Mouse (Mus musculus) forebrain, embryonic 14.5 days (tissue): ENCODE data around the gene Bbs9. TPM values are rescaled to one million over a fixed set of nuclear protein-coding genes. Genes with fewer than 3 reads are reported as not detected.

ENCODE experiments used
- ATAC-seq: fragments of 200-750 bp; cut with Nextera tagmentation; 2 replicates; pipeline ENCODE4 v1.8.0; 2017; ENCODE audit warnings: mild to moderate bottlenecking, moderate library complexity
- DNase-seq: peaks from one replicate; pipeline ENCODE4 v3.0.0-alpha.2; 2015; ENCODE audit warnings: low spot score
- H3K27ac ChIP-seq: fragments of 300-500 bp; sonication (generic); 2 replicates; pipeline ENCODE4 v1.5.1; 2014; ENCODE audit warnings: low read depth, mild to moderate bottlenecking, control low read depth, low read length, moderate library complexity
- H3K27me3 ChIP-seq: fragments of 300-500 bp; sonication (generic); replicated peaks from 2 replicates; pipeline ENCODE4 v1.6.1; 2014; ENCODE audit warnings: low read length, control low read depth, mixed read lengths; ENCODE audit not compliant: control insufficient read depth, insufficient read depth
- H3K36me3 ChIP-seq: fragments of 300-500 bp; sonication (generic); 2 replicates; pipeline ENCODE4 v1.6.1; 2014; ENCODE audit warnings: low read length, control low read depth; ENCODE audit not compliant: control insufficient read depth, insufficient read depth
- H3K4me1 ChIP-seq: fragments of 300-500 bp; sonication (generic); 2 replicates; pipeline ENCODE4 v1.6.1; 2014; ENCODE audit warnings: antibody characterized with exemption, low read length, control low read depth; ENCODE audit not compliant: control insufficient read depth, insufficient read depth
- H3K4me2 ChIP-seq: fragments of 300-500 bp; sonication (generic); 2 replicates; pipeline ENCODE4 v1.6.1; 2014; ENCODE audit warnings: mild to moderate bottlenecking, control low read depth, low read length
- H3K4me3 ChIP-seq: fragments of 300-500 bp; sonication (generic); 2 replicates; pipeline ENCODE4 v1.5.1; 2014; ENCODE audit warnings: low read depth, low read length, control low read depth
- H3K9ac ChIP-seq: fragments of 300-500 bp; sonication (generic); 2 replicates; pipeline ENCODE4 v1.6.1; 2014; ENCODE audit warnings: mild to moderate bottlenecking, low read length, control low read depth, moderate library complexity
- H3K9me3 ChIP-seq: fragments of 300-500 bp; sonication (generic); replicated peaks from 2 replicates; pipeline ENCODE4 v1.6.1; 2016; ENCODE audit warnings: low read length, control low read depth, mixed read lengths; ENCODE audit not compliant: control insufficient read depth
- WGBS: fragments of 180-500 bp; shearing (Covaris S2); extraction: QIAGEN DNeasy Blood & Tissue Kit; methylation state at CpG from one replicate; pipeline ENCODE4 v1.1.7; 2014; 5-methylcytosine and 5-hydroxymethylcytosine counted together
- polyA plus RNA-seq: library from polyadenylated mRNA; unstranded; fragments of >200 nt; fragmentation: Nextera tagmentation; extraction: Ambion mirVana; gene quantifications from 2 replicates; pipeline ENCODE4 v1.2.1, GENCODE M21; 2014

The Bbs9 gene
- polyA plus RNA-seq, 1 experiment from 2014 or later, result 18.1 TPM

DNA sequence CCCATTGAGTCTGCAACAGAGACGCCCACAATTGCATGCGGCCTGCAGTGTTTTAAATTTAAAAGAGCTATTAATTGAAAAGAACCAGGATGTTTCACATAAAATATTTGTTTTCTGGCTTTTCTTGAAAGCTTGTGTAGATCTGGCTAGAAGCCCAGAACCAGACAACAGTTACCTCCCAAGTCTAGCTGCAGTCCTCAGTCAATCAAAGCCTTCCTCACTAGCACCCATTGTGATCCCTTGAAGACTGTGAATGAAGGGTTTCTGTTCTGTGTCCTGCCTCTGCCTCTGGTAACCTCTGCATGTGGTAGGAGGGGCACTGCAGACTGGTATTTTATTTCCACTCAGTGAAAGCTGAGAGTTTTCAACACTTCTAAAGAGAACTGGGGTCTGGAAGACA is 27.5 kb downstream of the Bbs9 start:
- no peak overlapping the region for H3K4me3 ChIP-seq
- DNase-seq, result peak; percentile 48

DNA sequence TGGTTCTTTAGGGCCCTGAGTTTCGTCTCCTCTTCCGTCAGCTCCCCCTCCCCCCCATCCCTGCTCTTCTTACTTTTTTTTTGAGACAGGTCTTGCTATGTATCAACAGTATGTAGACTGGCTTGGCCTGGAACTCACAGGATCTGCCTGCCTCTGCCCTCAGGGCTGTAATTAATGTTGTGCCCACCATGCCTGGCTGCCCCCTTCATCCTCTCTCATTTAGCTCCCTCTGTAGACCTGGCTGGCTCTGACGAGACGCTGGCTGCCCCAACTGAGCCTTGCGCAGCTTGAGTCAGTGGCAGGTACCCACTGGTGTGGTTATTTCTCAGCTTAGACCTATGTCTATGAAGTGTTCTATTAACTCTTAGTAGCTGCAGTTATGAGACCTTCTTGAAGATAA is 28.1 kb downstream of the Bbs9 start:
- Histone ChIP-seq H3K4me3 (no peak overlapping the region), H3K36me3 (no peaks in the 10 kb centered on the region), H3K4me2 (no peak overlapping the region), H3K27me3 (no peaks in the 10 kb centered on the region), H3K9me3 (no peaks in the 10 kb centered on the region), H3K9ac (no peak overlapping the region), H3K27ac (no peak overlapping the region), H3K4me1 (no peaks in the 10 kb centered on the region; the same call in 1 of the 2 replicates)
- WGBS, result 55% methylated on average over 5 of the region's 5 CpGs
- no peak for DNase-seq
- ATAC-seq, result no peak

More for the DNA sequence above, 27.5 kb downstream of the Bbs9 start:
- Histone ChIP-seq H3K36me3 (no peaks in the 10 kb centered on the region), H3K4me1 (no peaks in the 10 kb centered on the region; the same call in 1 of the 2 replicates), H3K27ac (no peak overlapping the region), H3K9me3 (no peaks in the 10 kb centered on the region), H3K4me2 (no peak overlapping the region), H3K27me3 (no peaks in the 10 kb centered on the region), H3K9ac (no peak overlapping the region)
- ATAC-seq, result peak; percentile 42; the same call in 1 of the 2 replicates
- 27% methylated on average over 2 of the region's 2 CpGs for WGBS

DNA sequence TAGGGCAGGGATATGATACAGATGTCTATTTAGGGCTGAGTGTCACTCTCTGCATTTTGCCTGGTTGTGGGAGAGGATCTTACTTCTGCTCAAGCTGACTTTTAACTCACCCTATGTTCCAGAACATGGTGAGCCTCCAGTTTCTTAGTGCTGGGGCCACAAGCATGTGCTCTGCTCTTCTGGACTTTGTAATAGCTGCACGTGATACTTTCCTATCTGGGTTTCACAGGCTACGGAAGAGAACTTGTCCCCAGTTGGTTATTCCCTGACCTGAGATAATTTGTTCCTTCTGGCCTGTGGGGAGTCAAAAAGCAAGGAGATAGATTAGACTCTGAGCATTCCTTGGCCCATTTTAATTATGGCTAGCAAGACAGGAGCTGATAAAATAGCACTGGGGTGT is 30.1 kb downstream of the Bbs9 start:
- no peak overlapping the region for H3K27ac ChIP-seq
- DNase-seq (no peak), ATAC-seq (no peak)
- no peak overlapping the region for H3K4me3 ChIP-seq
- H3K4me1 ChIP-seq, result no peaks in the 10 kb centered on the region; the same call in 1 of the 2 replicates
- H3K36me3 ChIP-seq, result no peaks in the 10 kb centered on the region
- no peak overlapping the region for H3K4me2 ChIP-seq
- no peak overlapping the region for H3K9ac ChIP-seq
- no peaks in the 10 kb centered on the region for H3K27me3 ChIP-seq
- 85% methylated on average over 2 of the region's 2 CpGs for WGBS
- H3K9me3 ChIP-seq, result no peaks in the 10 kb centered on the region

DNA sequence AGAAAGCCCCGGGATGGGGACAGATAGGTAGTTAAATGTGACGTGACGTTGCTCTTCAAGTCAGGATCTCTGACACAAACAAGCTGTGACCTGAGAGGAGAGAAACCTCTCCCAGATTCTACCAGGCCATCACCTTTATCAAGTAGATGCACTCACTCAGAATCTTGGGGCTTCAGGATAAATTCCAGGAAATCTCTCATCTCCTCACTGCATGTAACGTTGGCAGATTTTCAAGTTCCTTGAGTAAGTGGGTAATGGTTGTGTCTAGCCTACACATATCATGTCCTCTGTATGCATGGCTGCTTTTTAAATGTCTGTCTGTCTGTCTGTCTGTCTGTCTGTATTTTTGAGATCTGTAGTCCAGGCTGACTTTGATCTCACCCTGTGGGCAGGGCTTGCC is 39.6 kb downstream of the Bbs9 start:
- 93% methylated on average over 4 of the region's 4 CpGs for whole genome bisulfite sequencing
- no peaks in the 10 kb centered on the region for H3K27me3 ChIP-seq
- no peak overlapping the region for H3K4me3 ChIP-seq
- ATAC-seq (no peak), DNase-seq (no peak)
- H3K9me3 ChIP-seq, result no peaks in the 10 kb centered on the region
- H3K4me1 ChIP-seq, result no peaks in the 10 kb centered on the region
- H3K36me3 ChIP-seq, result no peaks in the 10 kb centered on the region
- H3K4me2 ChIP-seq, result no peak overlapping the region
- no peak overlapping the region for H3K27ac ChIP-seq
- H3K9ac ChIP-seq, result no peak overlapping the region

DNA sequence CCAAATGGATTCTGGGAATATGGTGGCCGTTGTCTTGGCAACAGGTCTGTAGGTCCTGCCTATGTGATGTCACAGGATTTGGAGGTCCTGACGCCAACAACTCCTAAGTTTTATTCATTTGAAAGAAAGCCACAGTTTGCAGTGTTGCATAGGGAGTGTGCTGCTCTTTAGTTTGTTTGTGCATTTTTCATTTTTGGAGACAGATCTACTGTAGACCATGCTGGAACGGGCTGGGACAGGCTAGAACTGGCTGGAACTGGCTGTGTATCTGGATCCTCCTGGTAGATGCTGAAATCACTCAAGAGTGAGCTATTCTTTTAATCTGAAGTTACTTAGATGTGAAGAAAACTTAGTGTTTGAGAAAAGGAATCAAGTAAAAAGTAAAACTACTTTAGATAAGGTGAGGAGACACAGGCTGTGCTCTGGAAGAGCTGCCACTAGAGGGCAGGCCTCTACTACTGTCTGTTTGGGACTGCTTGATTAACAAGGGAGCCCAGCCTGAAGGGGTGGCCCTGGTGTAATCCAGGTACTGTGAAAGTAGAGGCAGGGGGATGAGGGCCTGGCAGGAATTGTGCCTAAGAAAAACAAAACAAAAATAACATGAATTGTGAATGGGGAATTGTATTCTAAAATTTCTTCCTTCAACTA is 43.0 kb downstream of the Bbs9 start:
- peak; percentile 77 for DNase-seq
- Histone ChIP-seq H3K4me2 (no peak overlapping the region), H3K4me3 (no peak overlapping the region), H3K9ac (no peak overlapping the region), H3K27me3 (no peaks in the 10 kb centered on the region), H3K4me1 (no peaks in the 10 kb centered on the region), H3K36me3 (no peaks in the 10 kb centered on the region), H3K9me3 (no peaks in the 10 kb centered on the region; the same call in 1 of the 2 replicates), H3K27ac (no peak overlapping the region)
- peak; percentile 65; the same call in 1 of the 2 replicates for ATAC-seq
- WGBS, result 92% methylated on average over 3 of the region's 3 CpGs

DNA sequence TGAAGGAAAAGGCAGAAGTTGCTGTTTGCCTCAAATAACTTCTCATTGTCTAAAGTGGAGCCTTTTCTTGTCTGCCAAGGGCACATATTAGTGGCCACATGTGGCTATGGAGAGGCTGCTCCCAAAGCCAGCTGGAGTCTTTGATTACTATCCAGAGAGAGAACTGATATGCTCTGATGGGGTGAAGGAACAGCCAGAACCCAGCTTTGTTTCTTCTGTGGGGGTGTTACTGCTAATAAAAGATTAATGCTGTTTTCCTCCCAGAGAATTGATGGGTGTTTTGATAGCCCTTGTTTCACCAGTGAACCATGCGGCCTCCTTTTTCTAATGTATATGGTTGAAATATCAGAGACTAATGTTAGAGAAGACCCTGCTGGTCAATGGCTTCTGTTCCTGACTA is 47.9 kb downstream of the Bbs9 start:
- Histone ChIP-seq H3K9me3 (no peaks in the 10 kb centered on the region; the same call in 1 of the 2 replicates), H3K4me1 (no peaks in the 10 kb centered on the region), H3K4me3 (no peak overlapping the region), H3K36me3 (no peaks in the 10 kb centered on the region), H3K27me3 (no peaks in the 10 kb centered on the region), H3K4me2 (no peak overlapping the region), H3K9ac (no peak overlapping the region), H3K27ac (no peak overlapping the region)
- DNase-seq (no peak), ATAC-seq (no peak)
- 95% methylated on average over 1 of the region's 1 CpGs for WGBS

DNA sequence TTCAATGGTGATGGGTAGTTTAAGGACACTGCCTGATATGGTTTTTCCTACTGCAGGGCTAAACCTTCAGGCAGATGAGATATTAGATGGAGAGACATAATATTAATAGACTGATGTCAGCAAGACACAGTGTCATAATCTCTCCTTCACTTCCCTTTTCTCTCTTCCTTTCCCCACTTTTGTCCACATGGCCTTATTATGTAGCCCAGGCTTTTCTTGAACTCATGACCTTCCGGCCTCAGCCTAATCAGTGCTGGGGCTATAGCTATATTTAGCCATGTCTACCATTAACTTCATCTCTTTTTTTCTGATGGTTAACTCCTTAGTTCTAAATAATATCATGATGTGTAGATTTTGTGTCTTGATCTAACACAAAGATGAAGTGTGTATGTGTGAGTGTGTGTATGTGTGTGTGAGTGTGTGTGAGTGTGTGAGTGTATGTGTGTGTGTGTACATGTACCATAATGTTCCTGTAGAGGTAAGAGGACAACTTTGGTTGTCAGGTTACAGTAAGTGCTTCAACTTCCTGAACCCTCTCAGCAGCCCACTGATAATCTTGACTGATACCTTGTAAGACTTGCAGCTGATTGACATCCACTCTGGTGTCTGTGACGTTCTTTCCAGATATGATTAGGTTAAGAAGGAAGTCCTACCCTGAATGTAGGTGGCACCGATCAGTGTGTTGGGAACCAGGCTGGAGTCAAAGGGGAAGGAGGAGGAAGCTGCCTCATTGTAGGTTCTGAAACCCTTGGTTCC is 55.4 kb downstream of the Bbs9 start:
- WGBS, result 97% methylated on average over 3 of the region's 3 CpGs

DNA sequence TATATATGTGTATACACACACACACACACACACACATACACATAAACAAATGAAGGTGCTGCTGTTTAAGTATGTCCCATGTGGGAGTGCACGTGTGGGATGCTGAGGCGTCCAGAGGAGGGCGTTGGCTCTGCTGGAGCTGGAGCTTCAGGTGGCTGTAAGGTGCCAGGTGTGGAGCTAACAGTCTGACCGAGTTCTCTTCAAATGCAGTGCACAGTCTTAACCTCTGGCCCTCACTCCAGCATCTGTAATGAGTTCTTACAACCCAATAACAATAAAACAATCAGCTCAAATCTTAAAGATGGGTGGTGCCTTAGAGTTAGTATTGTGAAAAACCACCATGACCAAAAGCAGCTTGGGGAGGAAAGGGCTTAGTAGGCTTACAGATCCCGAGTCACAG is 56.6 kb downstream of the Bbs9 start:
- 84% methylated on average over 5 of the region's 5 CpGs for WGBS
- Histone ChIP-seq H3K9me3 (no peaks in the 10 kb centered on the region), H3K27ac (no peak overlapping the region), H3K9ac (no peak overlapping the region), H3K27me3 (no peaks in the 10 kb centered on the region), H3K4me2 (no peak overlapping the region), H3K4me1 (no peaks in the 10 kb centered on the region; the same call in 1 of the 2 replicates), H3K4me3 (no peak overlapping the region), H3K36me3 (no peaks in the 10 kb centered on the region)
- DNase-seq (no peak), ATAC-seq (no peak)

More for the DNA sequence above, 55.4 kb downstream of the Bbs9 start:
- no peak overlapping the region for H3K4me2 ChIP-seq
- DNase-seq (no peak), ATAC-seq (no peak)
- no peaks in the 10 kb centered on the region; the same call in 1 of the 2 replicates for H3K4me1 ChIP-seq
- H3K36me3 ChIP-seq, result no peaks in the 10 kb centered on the region
- H3K27me3 ChIP-seq, result no peaks in the 10 kb centered on the region
- no peak overlapping the region for H3K4me3 ChIP-seq
- H3K9ac ChIP-seq, result no peak overlapping the region
- no peak overlapping the region for H3K27ac ChIP-seq
- H3K9me3 ChIP-seq, result no peaks in the 10 kb centered on the region
